Mouse (Mus musculus) embryo, embryonic 10.5 days (tissue): Measurements from ENCODE around the gene Agtr1a.

ENCODE experiments used
- DNase-seq: peaks from one replicate; pipeline ENCODE4 v3.0.0-alpha.2; 2015; ENCODE audit warnings: low spot score

The Agtr1a gene

DNA sequence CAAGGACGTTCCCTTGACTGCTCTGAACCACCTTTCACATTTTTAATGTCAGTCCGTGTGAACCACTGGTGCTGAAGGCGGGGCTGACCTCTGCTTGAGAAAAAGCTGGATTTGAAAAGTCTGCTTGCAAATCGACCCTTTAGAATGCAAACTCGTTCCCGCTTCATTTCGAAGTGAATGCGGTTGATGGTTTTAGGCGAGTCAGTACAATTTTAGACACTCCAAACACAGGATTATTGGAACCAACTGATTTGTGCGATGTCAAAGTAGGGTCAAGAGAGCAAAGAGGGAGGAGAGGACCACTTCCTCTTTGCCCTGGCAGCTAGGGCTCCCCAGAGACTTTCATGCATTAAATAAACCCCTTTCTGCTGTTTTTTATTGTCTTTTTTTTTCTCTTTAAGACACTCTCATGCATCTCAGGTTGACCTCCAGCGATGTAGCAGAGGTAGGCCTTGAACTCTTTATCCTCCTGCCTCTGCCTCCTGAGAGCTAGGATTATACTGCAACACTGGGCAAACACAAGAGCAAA is 27.9 kb downstream of the Agtr1a start:
- no peak for DNase-seq

DNA sequence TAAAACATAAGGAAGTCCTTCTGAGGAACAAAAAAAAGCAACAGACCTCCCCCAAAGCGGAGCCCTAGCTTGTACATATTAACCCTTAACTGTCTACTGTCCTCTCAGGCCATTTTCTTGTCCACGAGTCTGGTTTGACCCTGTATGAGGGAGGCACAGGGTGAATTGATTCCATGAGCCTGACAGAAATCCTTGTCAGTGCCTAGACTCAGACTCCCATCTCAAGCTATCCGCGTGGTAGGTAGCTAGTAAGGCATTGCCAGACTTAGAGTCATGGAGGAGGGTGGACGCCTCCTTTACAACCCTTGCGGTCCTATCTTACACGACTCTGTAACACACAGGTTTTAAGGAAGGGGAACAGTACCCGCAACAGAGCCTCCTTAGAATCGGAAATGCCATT is 28.5 kb downstream of the Agtr1a start:
- no peak for DNase-seq

DNA sequence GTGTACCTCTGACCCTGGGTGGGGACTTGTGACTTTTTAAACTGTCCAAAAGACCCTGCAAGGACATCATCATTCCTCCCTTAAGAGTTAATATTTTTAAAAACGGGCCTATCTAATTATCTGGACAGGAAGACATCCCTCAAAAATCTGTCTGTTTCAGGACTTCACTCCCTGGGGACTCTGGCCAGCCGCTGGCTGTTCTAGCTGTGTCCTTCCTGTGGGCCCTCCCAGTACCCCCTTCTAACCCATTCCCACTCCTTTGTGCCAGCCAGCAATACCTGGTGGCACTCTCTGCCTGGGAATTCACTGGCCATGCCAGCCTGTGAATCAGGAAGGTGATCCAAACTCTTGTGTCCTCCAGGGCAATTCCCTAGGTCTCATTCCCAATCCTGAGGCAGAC is 29.1 kb downstream of the Agtr1a start:
- DNase-seq = no peak

DNA sequence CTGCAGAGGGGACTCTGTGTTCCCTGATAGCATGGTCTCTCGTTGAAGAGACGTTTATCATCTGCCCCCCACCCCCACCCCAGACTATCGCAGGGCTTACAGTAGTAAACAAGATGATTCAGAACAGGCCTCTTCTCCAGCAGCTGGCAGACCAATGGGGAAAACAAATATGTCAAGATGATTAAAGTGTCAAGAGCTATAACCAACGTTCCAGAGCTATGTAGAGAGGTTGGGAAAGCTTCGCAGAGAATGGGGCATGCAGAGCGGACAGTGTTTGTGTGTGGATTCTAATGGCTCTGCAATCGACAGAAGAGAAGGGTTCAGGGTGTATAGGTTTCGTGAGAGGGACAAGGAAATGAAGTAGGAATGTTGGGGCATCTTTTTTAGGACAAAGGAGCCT is 31.9 kb downstream of the Agtr1a start:
- no peak for DNase-seq

DNA sequence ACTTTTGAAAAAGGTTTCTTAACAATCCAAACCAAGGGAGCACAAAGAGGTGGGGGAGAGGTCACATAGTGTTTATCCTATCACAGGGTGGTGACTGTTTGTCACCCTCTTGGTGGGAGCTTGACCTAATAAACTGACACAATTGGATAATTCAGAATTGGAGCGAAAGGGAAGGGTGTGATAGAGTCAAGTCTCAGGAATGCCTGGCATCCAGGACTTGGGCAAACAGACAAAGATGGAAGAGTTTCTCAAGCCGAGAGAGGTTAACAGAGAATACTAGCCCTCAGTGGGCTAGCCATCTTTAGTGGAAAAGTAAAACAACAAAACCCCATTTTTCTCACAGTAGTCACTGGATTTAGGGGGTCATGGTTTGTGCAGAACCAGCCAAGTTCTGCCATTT is 32.5 kb downstream of the Agtr1a start:
- no peak for DNase-seq

DNA sequence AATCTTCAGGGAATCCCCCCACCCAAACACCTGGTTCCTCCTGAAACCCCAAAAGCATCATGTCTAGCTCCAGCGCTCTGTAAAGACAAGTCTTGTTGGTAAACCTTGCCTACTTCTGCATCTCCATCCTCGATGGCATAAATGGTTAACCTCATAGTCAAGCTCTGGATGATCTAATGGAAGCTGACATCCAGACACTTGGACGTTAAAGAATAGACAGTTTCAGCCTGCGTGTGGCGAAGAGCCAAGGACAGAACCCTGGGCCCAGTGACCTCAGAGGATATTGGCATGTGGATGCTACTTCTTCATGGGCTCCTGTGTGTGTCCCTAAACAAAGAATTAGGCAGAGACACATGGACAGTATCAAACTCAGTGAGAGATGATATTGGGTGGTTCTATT is 42.6 kb downstream of the Agtr1a start:
- no peak for DNase-seq

DNA sequence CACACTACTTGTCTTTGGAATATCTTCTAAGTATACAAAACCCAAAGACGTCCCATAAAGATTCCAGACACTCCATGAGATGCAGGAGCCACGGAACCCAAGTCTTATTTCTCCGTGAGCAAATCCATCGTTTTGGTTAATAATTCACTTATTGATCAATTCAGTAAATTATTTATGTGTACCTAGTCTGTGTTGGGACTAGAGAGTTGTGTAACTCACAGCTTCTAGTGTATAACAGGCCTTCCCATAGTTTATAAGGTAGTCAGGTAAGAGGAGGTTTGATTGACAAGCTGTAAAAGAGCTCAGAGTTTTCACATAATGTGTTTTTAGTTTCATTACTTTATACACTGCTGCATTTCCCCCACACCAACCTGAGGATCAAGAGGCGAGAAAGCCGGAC is 48.9 kb downstream of the Agtr1a start:
- DNase-seq = no peak

DNA sequence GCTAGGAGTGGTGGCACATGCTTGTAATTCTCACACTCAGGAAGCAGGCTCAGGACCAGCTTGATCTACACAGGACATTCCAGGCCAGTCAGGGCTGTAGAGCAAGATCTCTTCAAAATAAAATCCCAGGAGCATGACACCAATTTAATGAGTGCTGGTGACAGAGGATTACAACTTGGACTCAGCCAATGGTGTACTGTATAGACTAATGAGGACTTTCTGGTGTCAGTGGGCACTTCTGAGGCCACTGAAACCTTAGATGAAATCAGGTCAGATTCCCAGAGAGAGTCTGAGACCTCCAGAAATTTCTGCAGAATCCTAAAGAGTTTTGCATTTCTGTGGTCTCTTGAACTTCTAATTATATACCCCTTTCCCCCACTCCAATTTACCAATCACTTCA is 57.9 kb downstream of the Agtr1a start:
- no peak for DNase-seq

DNA sequence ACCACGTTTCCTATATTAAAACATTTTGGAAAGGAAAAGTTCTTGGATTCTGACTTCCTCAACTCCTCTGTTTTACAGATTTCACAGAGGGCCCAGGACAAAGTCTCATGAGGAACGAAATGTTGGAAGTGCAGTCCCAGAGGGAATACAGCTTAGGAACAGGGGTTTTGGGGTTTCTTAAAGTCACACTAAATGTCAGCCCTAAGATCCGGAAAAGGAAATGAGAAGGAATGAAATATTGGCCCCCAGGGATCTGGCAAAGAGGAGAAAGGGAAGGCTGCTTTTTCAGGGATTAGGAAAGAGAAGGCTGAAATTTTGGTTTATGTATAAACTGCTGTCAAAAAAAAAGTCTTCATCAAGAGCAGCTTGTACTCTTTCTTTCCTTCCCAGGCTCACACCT is 60.2 kb downstream of the Agtr1a start:
- DNase-seq = no peak

DNA sequence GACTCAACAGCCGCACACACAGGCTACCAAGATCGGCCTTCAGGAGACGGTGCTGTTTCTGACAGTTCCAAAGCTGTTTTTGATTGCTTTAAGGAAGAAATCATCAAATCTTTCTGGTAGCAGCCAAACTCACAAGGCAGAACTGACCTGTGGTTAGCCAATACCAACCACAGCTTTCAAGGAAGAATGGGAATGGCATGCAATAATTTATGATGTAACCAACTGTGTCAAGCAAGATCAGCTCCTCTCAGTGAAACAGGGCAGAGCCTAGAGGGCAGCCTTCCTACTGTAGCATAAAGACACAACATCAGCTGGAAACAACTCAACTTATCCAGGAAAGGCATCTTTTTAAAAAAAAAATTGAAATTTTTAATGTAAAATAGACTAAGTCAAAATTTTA is 62.6 kb downstream of the Agtr1a start:
- DNase-seq = no peak

DNA sequence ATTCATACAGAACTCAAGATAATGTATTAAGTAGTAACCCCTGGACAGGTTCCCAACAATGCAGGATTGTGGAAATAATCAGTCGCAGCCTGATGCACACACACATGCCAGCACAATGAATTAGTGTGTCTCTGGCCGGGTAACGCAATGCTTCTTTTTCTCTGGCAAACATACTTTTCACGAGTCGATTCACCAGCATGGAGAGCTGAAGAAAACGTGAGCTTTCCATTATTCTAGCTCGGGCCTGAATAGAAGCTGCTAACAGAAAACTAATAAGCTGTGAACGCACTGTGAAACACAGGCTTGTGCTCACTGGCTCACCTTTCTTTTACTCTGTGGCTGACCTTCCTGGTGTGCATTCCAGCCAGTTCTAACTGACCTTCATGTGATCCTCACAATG is 64.4 kb downstream of the Agtr1a start:
- DNase-seq = peak; percentile 5

DNA sequence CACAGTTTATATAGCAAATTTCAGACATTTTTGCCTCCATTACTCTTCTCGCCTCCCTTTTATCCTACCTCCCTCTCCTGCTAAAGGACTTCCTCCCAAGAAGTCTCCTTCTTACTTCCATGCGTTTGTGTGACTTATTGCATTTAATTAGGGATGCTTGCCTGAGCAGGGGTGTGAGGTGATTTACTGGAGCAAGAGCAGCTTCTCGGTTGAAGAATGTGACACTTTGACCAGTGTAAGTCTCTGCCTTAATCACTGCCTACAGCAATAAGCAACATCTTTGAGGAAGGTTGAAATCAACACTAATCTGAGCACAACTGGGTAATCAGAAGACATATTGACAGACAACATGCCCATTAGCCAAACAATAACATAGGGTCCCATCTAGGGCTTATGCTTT is 67.6 kb downstream of the Agtr1a start:
- DNase-seq = no peak

DNA sequence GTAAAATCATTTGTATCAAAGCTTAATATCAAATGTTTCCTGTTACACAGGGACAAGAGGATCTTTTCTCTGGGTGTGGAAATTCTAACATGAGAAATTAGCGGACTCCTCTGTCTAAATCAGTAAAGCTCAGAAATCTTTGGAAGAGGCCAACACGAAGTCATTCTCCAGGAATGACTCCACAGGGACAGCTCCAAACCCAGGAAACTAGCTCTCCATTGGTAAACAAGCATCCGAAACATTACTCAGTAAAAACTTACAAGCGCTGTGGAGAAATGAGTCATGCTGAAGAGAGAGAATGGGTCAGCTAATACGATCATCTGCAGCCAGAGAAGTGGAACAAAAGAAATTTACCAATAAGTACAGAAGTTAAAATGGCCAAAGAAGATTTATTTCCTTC is 82.4 kb downstream of the Agtr1a start:
- no peak for DNase-seq

DNA sequence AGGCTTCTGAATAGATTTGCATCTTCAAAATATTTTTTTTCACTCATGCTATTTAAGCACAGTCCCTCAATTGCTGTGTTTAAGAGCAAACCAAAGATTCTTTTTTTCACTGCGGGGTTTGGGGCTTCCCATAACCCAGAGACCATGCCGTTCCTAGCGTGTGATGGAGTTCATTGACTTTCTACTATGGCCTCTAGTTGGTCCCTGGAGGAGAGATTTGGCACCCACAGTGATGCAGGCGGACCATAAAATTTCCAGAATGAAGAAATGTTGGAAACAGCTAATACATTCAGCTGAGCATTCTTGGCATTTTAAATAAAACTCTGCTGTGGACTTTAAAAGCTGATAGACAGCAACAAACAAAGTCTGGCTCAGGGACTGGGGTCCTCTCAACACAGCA is 90.8 kb downstream of the Agtr1a start:
- DNase-seq = no peak

DNA sequence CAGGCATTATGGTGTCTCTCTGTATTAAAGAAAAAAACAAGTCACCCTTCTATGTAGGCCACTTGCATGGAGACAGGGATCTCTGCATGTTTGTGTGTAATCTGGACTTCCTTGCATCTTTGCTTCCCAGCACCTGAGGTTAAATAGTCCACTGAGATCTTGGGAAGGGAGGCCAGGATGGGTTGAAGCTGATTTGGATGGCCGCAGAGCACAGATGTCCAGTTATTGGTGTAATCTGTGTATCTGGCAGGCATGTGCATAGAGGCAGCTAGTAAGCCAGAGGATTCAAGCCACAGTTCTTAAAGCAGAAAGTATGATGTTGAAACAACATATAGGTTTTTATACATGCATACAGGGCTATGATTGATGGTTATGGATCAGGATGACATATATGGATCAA is 91.2 kb downstream of the Agtr1a start:
- DNase-seq = no peak
